Mouse (Mus musculus): Measurements from ENCODE around the gene Zzef1. TPM values are rescaled to one million over a fixed set of nuclear protein-coding genes. Genes with fewer than 3 reads are reported as not detected.

The Zzef1 gene
- total and polyA plus RNA-seq, 3 experiments, result 10.5 to 20.8 (median 16.8) TPM

GRCm38 (mm10) chr11:72816859-72817258, 20.8 kb downstream of the Zzef1 start (continued):
- TF ChIP-seq ZMIZ1 (IDR thresholded peaks at IDR 0.05; ENCODE audit: low read depth, low read length), result no peak
- TF ChIP-seq HCFC1 (IDR thresholded peaks at IDR 0.05; ENCODE audit: low read depth, low read length), result no peak
- no peak for TF ChIP-seq JUN (IDR thresholded peaks at IDR 0.05; ENCODE audit: insufficient read depth, low read depth, low read length)
- TF ChIP-seq MAZ (IDR thresholded peaks at IDR 0.05; ENCODE audit: low read depth, low read length), result no peak
- no peak for TF ChIP-seq CHD1 (IDR thresholded peaks at IDR 0.05; ENCODE audit: low read depth, low read length)
- 0 out of 2 replicates have a peak, but pooled peaks have one; percentile 56 for TF ChIP-seq SIN3A (IDR thresholded peaks at IDR 0.05; ENCODE audit: low read length)
- 0 out of 2 replicates have a peak, but pooled peaks have one; percentile 33 for TF ChIP-seq RCOR1 (conservative IDR thresholded peaks at IDR 0.05; ENCODE audit: low read depth, low read length)
- TF ChIP-seq POLR2A (IDR thresholded peaks at IDR 0.05; ENCODE audit: low read depth, low read length), result no peak
- no peak for TF ChIP-seq SMC3 (IDR thresholded peaks at IDR 0.05; ENCODE audit: low read depth, low read length)
- peak; percentile 54; the same call in 1 of the 2 replicates for TF ChIP-seq BHLHE40 (IDR thresholded peaks at IDR 0.05; ENCODE audit: low read depth, low read length)
- no peak for TF ChIP-seq ELF1 (IDR thresholded peaks at IDR 0.05; ENCODE audit: low read depth, low read length)
- TF ChIP-seq EP300 (IDR thresholded peaks at IDR 0.05; ENCODE audit: low read length), result peak; percentile 69
- no peak for TF ChIP-seq CTCF (conservative IDR thresholded peaks at IDR 0.05 in 1 of 2, IDR thresholded peaks at IDR 0.05 in 1 of 2; ENCODE audit: low read depth in 2 of 2, low read length in 2 of 2)
- TF ChIP-seq MAX (IDR thresholded peaks at IDR 0.05; ENCODE audit: low read length), result no peak
- no peak for TF ChIP-seq USF2 (conservative IDR thresholded peaks at IDR 0.05; ENCODE audit: low read depth, low read length)
- TF ChIP-seq MYC (IDR thresholded peaks at IDR 0.05; ENCODE audit: low read depth, low read length), result no peak
- TF ChIP-seq ZC3H11A (IDR thresholded peaks at IDR 0.05; ENCODE audit: low read depth, low read length), result no peak
- no peak for TF ChIP-seq MEF2A (IDR thresholded peaks at IDR 0.05; ENCODE audit: borderline replicate concordance, low read depth, low read length)
- no peak for TF ChIP-seq ZNF384 (IDR thresholded peaks at IDR 0.05; ENCODE audit: low read depth, low read length)

DNA sequence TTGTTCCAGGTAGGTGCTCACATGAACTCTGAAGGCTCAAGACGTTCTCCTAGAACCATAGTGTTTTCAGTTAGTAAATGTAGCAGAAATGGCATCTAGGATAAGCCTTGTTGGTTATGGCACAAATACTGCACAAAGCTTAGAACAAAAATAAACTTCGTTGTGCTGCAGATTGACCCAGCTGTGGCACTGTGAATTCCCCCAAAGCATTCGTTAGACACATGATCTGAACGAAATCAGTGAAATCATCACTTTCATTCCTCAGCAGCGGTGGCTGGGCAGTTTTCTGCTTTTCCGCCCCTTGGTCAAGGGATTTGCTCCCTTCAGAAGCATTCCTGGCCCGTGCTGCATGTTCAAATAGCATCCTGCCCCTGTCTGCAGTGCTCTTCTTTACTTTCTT, 22.0 kb downstream of the Zzef1 start:
- H3K79me2 ChIP-seq (replicated peaks; ENCODE audit: control insufficient read depth, extremely low read depth, insufficient read depth, poor library complexity, severe bottlenecking), result 0 out of 2 replicates have a peak, but pooled peaks cover 2% of the 10 kb centered on the region
- no peak overlapping the region for H3K4me3 ChIP-seq (replicated peaks in 1 of 3; ENCODE audit: low read depth in 2 of 3, low read length in 2 of 3, poor library complexity in 1 of 3)
- H3K9ac ChIP-seq (ENCODE audit: insufficient read depth, low read depth), result no peak overlapping the region
- no peaks in the 10 kb centered on the region for H3K27me3 ChIP-seq (replicated peaks)
- 0 out of 2 replicates have a peak overlapping the region, but pooled peaks have one; percentile 32 for H3K4me2 ChIP-seq (ENCODE audit: insufficient read depth, low read depth, poor library complexity, severe bottlenecking)
- H3K9me3 ChIP-seq (replicated peaks; ENCODE audit: low read length), result peaks cover 2% of the 10 kb centered on the region
- dilution Hi-C loops (cut with MboI; ENCODE audit: extremely low pct_ligation_motif_present, extremely low pct_unique_long_range_greater_than_20kb, low sequenced_read_pairs), result no loop called here
- in situ Hi-C loops (cut with MboI; ENCODE audit: low pct_ligation_motif_present, low pct_unique_long_range_greater_than_20kb, low sequenced_read_pairs), result no loop called here
- H3K27ac ChIP-seq (ENCODE audit: insufficient read depth, low read depth), result peak overlapping the region; percentile 46; the same call in 1 of the 2 replicates
- H3K4me1 ChIP-seq (ENCODE audit: control insufficient read depth in 1 of 2, insufficient read depth in 2 of 2), result peaks cover 10 to 36% of the 10 kb centered on the region in 2 experiments
- H3K36me3 ChIP-seq (replicated peaks in 1 of 2; ENCODE audit: control insufficient read depth in 1 of 2, insufficient read depth in 1 of 2, low read length in 1 of 2), result peaks cover 26 to 50% of the 10 kb centered on the region in 2 experiments
- DNase-seq (ENCODE audit: extremely low read depth), result peak; percentile 38
- peak; percentile 60 for TF ChIP-seq SIN3A (IDR thresholded peaks at IDR 0.05; ENCODE audit: low read length)
- peak; percentile 76 for TF ChIP-seq IRF4 (IDR thresholded peaks at IDR 0.05; ENCODE audit: low read depth, low read length)
- TF ChIP-seq MYC (IDR thresholded peaks at IDR 0.05; ENCODE audit: low read depth, low read length), result peak; percentile 61; the same call in 1 of the 2 replicates
- TF ChIP-seq HCFC1 (IDR thresholded peaks at IDR 0.05; ENCODE audit: low read depth, low read length), result peak; percentile 34
- TF ChIP-seq RCOR1 (conservative IDR thresholded peaks at IDR 0.05; ENCODE audit: low read depth, low read length), result 0 out of 2 replicates have a peak, but pooled peaks have one; percentile 70
- TF ChIP-seq RAD21 (IDR thresholded peaks at IDR 0.05; ENCODE audit: low read depth, low read length), result no peak
- TF ChIP-seq POLR2A (IDR thresholded peaks at IDR 0.05; ENCODE audit: low read depth, low read length), result no peak
- peak; percentile 85 for TF ChIP-seq EP300 (IDR thresholded peaks at IDR 0.05; ENCODE audit: low read length)
- TF ChIP-seq SMC3 (IDR thresholded peaks at IDR 0.05; ENCODE audit: low read depth, low read length), result no peak; the same call in 1 of the 2 replicates
- peak; percentile 86 for TF ChIP-seq BHLHE40 (IDR thresholded peaks at IDR 0.05; ENCODE audit: low read depth, low read length)
- peak; percentile 9; the same call in 1 of the 2 replicates for TF ChIP-seq ELF1 (IDR thresholded peaks at IDR 0.05; ENCODE audit: low read depth, low read length)
- peak; percentile 68; the same call in 1 of the 2 replicates for TF ChIP-seq MAFK (IDR thresholded peaks at IDR 0.05; ENCODE audit: insufficient replicate concordance, low read length)
- TF ChIP-seq USF1 (IDR thresholded peaks at IDR 0.05; ENCODE audit: low read depth, low read length), result no peak
- 0 out of 2 replicates have a peak, but pooled peaks have one; percentile 46 for TF ChIP-seq JUND (conservative IDR thresholded peaks at IDR 0.05; ENCODE audit: low read depth, low read length)
- 0 out of 2 replicates have a peak, but pooled peaks have one; percentile 22 for TF ChIP-seq JUN (IDR thresholded peaks at IDR 0.05; ENCODE audit: insufficient read depth, low read depth, low read length)
- TF ChIP-seq ZKSCAN1 (IDR thresholded peaks at IDR 0.05; ENCODE audit: borderline replicate concordance, low read depth, low read length), result no peak
- TF ChIP-seq E2F4 (IDR thresholded peaks at IDR 0.05; ENCODE audit: insufficient replicate concordance, low read depth, low read length), result peak; percentile 30; the same call in 1 of the 2 replicates
- TF ChIP-seq MAZ (IDR thresholded peaks at IDR 0.05; ENCODE audit: low read depth, low read length), result no peak
- TF ChIP-seq POLR2AphosphoS2 (IDR thresholded peaks at IDR 0.05; ENCODE audit: low read depth, low read length), result no peak
- peak; percentile 50; the same call in 1 of the 2 replicates for TF ChIP-seq MXI1 (IDR thresholded peaks at IDR 0.05; ENCODE audit: low read depth, low read length)
- TF ChIP-seq KAT2A (IDR thresholded peaks at IDR 0.05; ENCODE audit: insufficient replicate concordance, low read length), result no peak
- TF ChIP-seq CTCF (conservative IDR thresholded peaks at IDR 0.05 in 1 of 2, IDR thresholded peaks at IDR 0.05 in 1 of 2; ENCODE audit: low read depth in 2 of 2, low read length in 2 of 2), result no peak
- peak; percentile 59; the same call in 1 of the 2 replicates for TF ChIP-seq TCF12 (IDR thresholded peaks at IDR 0.05; ENCODE audit: low read depth, low read length)
- 0 out of 2 replicates have a peak, but pooled peaks have one; percentile 10 for TF ChIP-seq USF2 (conservative IDR thresholded peaks at IDR 0.05; ENCODE audit: low read depth, low read length)
- TF ChIP-seq MEF2A (IDR thresholded peaks at IDR 0.05; ENCODE audit: borderline replicate concordance, low read depth, low read length), result peak; percentile 86
- TF ChIP-seq GABPA (IDR thresholded peaks at IDR 0.05; ENCODE audit: insufficient replicate concordance, low read depth, low read length), result no peak
- no peak for TF ChIP-seq NRF1 (IDR thresholded peaks at IDR 0.05; ENCODE audit: low read depth, low read length)
- 0 out of 2 replicates have a peak, but pooled peaks have one; percentile 39 for TF ChIP-seq CHD2 (IDR thresholded peaks at IDR 0.05; ENCODE audit: low read length)

Measured in CH12.LX (cell line).